Mouse (Mus musculus): ENCODE data around the gene Diras1. TPM values are rescaled to one million over a fixed set of nuclear protein-coding genes. Genes with fewer than 3 reads are reported as not detected.

The Diras1 gene
- total and polyA plus RNA-seq, 3 experiments, result not detected

- TF ChIP-seq USF2 (conservative IDR thresholded peaks at IDR 0.05; ENCODE audit: low read depth, low read length), result no peak
- no peak for TF ChIP-seq IRF4 (IDR thresholded peaks at IDR 0.05; ENCODE audit: low read depth, low read length)
- TF ChIP-seq UBTF (IDR thresholded peaks at IDR 0.05; ENCODE audit: low read depth, low read length), result no peak
- no peak for TF ChIP-seq RAD21 (IDR thresholded peaks at IDR 0.05; ENCODE audit: low read depth, low read length)
- no peak for TF ChIP-seq CHD1 (IDR thresholded peaks at IDR 0.05; ENCODE audit: low read depth, low read length)
- no peak for TF ChIP-seq ELF1 (IDR thresholded peaks at IDR 0.05; ENCODE audit: low read depth, low read length)
- TF ChIP-seq USF1 (IDR thresholded peaks at IDR 0.05; ENCODE audit: low read depth, low read length), result no peak
- no peak for TF ChIP-seq BHLHE40 (IDR thresholded peaks at IDR 0.05; ENCODE audit: low read depth, low read length)
- no peak for TF ChIP-seq MAFK (IDR thresholded peaks at IDR 0.05; ENCODE audit: insufficient replicate concordance, low read length)
- TF ChIP-seq JUN (IDR thresholded peaks at IDR 0.05; ENCODE audit: insufficient read depth, low read depth, low read length), result no peak
- no peak for TF ChIP-seq JUND (conservative IDR thresholded peaks at IDR 0.05; ENCODE audit: low read depth, low read length)
- no peak for TF ChIP-seq EP300 (IDR thresholded peaks at IDR 0.05; ENCODE audit: low read length)
- TF ChIP-seq MXI1 (IDR thresholded peaks at IDR 0.05; ENCODE audit: low read depth, low read length), result no peak
- no peak for TF ChIP-seq TBP (conservative IDR thresholded peaks at IDR 0.05; ENCODE audit: low read depth, low read length)
- TF ChIP-seq MAX (IDR thresholded peaks at IDR 0.05; ENCODE audit: low read length), result no peak
- TF ChIP-seq ZKSCAN1 (IDR thresholded peaks at IDR 0.05; ENCODE audit: borderline replicate concordance, low read depth, low read length), result no peak
- no peak for TF ChIP-seq NELFE (IDR thresholded peaks at IDR 0.05; ENCODE audit: low read depth, low read length)
- no peak for TF ChIP-seq MAZ (IDR thresholded peaks at IDR 0.05; ENCODE audit: low read depth, low read length)
- no peak for TF ChIP-seq TCF12 (IDR thresholded peaks at IDR 0.05; ENCODE audit: low read depth, low read length)
- no peak for TF ChIP-seq KAT2A (IDR thresholded peaks at IDR 0.05; ENCODE audit: insufficient replicate concordance, low read length)
- peaks cover 7% of the 10 kb centered on the region for H3K9me3 ChIP-seq (replicated peaks; ENCODE audit: low read length)
- no peak overlapping the region for H3K4me2 ChIP-seq (ENCODE audit: insufficient read depth, low read depth, poor library complexity, severe bottlenecking)
- H3K9ac ChIP-seq (ENCODE audit: insufficient read depth, low read depth), result no peak overlapping the region
- no peaks in the 10 kb centered on the region for H3K79me2 ChIP-seq (replicated peaks; ENCODE audit: control insufficient read depth, extremely low read depth, insufficient read depth, poor library complexity, severe bottlenecking)
- H3K36me3 ChIP-seq (replicated peaks in 1 of 2; ENCODE audit: control insufficient read depth in 1 of 2, insufficient read depth in 1 of 2, low read length in 1 of 2), result no peaks in the 10 kb centered on the region
- H3K27me3 ChIP-seq (replicated peaks), result no peaks in the 10 kb centered on the region
- peaks cover 23 to 30% of the 10 kb centered on the region in 2 experiments for H3K4me1 ChIP-seq (ENCODE audit: control insufficient read depth in 1 of 2, insufficient read depth in 2 of 2)
- no peak overlapping the region for H3K27ac ChIP-seq (ENCODE audit: insufficient read depth, low read depth)
- H3K4me3 ChIP-seq (replicated peaks in 1 of 3; ENCODE audit: low read depth in 2 of 3, low read length in 2 of 3, poor library complexity in 1 of 3), result no peak overlapping the region
- DNase-seq (ENCODE audit: extremely low read depth), result no peak
- in situ Hi-C loops (cut with MboI; ENCODE audit: low pct_ligation_motif_present, low pct_unique_long_range_greater_than_20kb, low sequenced_read_pairs), result no loop called here
- dilution Hi-C loops (cut with MboI; ENCODE audit: extremely low pct_ligation_motif_present, extremely low pct_unique_long_range_greater_than_20kb, low sequenced_read_pairs), result no loop called here
These were observed 53.1 kb downstream of the Diras1 start for GRCm38 (mm10) chr10:80972071-80972987.
